Mouse (Mus musculus) left cerebral cortex, adult 2 months (tissue): ENCODE measurements around the gene Wnt9a. TPM values are rescaled to one million over a fixed set of nuclear protein-coding genes. Genes with fewer than 3 reads are reported as not detected.

Source experiments
- DNase-seq, 2 experiments: peaks; one replicate each; pipeline ENCODE4 v3.0.0; 2021 to 2022; ENCODE audit warnings: low spot score in 2 of 2, mixed read lengths in 1 of 2; ENCODE audit errors: extremely low spot score in 1 of 2
- H3K27ac ChIP-seq: fragments of 200-600 bp; 2 replicates; pipeline ENCODE4 v1.8.1; 2022
- H3K4me3 ChIP-seq: fragments of 200-600 bp; 2 replicates; pipeline ENCODE4 v1.8.1; 2022
- CTCF ChIP-seq: fragments of 200-600 bp; IDR thresholded peaks from 2 replicates; pipeline ENCODE4 v1.8.1; 2022; ENCODE audit warnings: antibody characterized with exemption, mild to moderate bottlenecking, moderate library complexity
- intact Hi-C: fragments of 180-260 bp; cut with DNase I; formaldehyde crosslinking; loops from one replicate; pipeline ENCODE4 v1.15.1; 2025
- total RNA-seq, 2 experiments: library from RNA; stranded (reverse); gene quantifications; 2 replicates each; pipeline ENCODE4 v1.2.3; 2021

Wnt9a gene
- total RNA-seq, 2 experiments from 2014 or later = 12.2 to 19.7 TPM

GRCm38 (mm10) chr11:59324777-59325176 is 18.0 kb downstream of the Wnt9a start:
- TF ChIP-seq CTCF = no peak
- Histone ChIP-seq H3K4me3 (no peak overlapping the region), H3K27ac (no peak overlapping the region)
- intact Hi-C loops = no loop called here
- DNase-seq = no peak

GRCm38 (mm10) chr11:59327625-59328024 is 20.9 kb downstream of the Wnt9a start:
- H3K27ac ChIP-seq = no peak overlapping the region
- TF ChIP-seq CTCF = no peak
- no peak overlapping the region for H3K4me3 ChIP-seq
- no peak for DNase-seq
- intact Hi-C loops = no loop called here

DNA sequence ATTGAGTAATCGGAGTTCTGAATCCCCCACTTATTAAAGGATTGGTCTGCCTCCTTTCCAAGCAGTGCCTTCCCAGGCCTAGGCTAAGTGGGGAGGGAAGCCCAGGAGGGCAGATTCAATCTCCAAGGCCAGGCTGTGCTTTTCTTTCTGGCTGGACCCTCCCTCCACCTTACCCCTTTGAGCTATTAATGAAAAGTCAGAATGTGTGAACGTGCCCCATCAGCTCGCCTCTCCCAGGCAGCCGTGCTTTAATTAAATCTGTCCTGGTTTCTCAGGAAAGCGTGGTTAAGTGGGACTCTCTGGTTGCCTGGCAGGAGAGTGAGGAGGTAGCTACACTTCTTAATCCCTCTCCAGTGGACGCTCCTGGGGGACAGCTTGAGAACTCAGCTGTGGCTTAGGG is 22.9 kb downstream of the Wnt9a start:
- DNase-seq = no peak
- Histone ChIP-seq H3K27ac (peak overlapping the region; percentile 72), H3K4me3 (no peak overlapping the region)
- TF ChIP-seq CTCF = no peak
- intact Hi-C loops = loop anchor here (2.0 kb wide), 1 partner anchor 23 kb away; the partner anchor contains the start of gene Wnt9a

DNA sequence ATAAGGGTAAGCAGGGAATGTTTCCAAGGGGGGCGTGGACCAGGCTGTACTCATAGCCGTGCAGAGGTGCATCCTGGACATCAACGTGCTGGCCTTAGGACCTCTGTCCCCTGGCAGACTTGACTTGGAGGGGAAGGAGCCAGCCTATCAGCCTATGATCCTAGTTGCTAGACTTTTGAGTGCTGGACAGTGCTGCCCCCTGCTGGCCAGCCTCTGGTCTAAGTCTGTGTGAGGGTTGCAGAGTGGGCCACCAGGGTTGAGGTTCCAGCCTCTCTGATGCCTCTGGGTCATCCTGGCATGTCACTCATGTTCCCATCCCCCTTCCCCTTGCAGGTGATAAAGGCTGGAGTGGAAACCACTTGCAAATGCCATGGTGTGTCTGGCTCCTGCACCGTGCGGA is 23.8 kb downstream of the Wnt9a start:
- no peak overlapping the region for H3K4me3 ChIP-seq
- peak in 1 of 2 experiments; percentile 73 for DNase-seq
- H3K27ac ChIP-seq = peak overlapping the region; percentile 72
- peak; percentile 81 for TF ChIP-seq CTCF
- intact Hi-C loops = loop anchor here (2.0 kb wide), 1 partner anchor 24 kb away; the partner anchor contains the start of gene Wnt9a

DNA sequence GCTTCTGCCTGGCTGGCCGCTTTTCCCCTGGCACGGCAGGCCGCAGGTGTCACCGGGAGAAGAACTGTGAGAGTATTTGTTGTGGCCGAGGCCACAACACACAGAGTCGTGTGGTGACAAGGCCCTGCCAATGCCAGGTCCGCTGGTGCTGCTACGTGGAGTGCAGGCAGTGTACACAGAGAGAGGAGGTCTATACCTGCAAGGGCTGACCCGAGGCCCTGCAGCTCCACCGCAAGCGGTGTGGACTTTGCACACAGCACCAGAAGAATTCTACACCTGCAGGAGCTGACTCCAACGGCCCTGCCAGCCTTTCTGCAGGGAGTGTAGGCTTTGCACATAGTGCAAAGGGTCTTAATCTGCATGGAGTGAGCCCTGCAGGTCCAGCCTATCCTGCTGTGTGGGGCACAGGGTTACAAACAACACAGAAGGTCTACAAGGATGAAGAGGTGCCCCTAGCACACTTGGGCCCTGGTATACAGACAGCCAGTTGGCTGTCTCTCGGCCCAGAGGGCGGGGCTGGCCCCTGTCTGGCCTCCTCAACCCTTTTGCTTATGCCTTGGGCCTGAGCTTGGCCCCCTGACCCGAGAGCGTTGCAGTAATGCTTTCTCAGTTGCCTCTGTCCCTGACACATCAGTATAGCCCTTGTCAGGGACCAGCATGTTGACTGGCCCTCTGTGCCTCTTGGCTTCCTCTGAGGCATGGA is 24.6 kb downstream of the Wnt9a start:
- no peak overlapping the region for H3K4me3 ChIP-seq
- DNase-seq = no peak
- intact Hi-C loops = loop anchor here (2.0 kb wide), 1 partner anchor 25 kb away; the partner anchor contains the start of gene Wnt9a
- TF ChIP-seq CTCF = no peak
- no peak overlapping the region; the same call in 1 of the 2 replicates for H3K27ac ChIP-seq

GRCm38 (mm10) chr11:59332938-59333337 is 26.2 kb downstream of the Wnt9a start:
- intact Hi-C loops = no loop called here
- no peak for DNase-seq
- peak overlapping the region; percentile 75 for H3K27ac ChIP-seq
- H3K4me3 ChIP-seq = no peak overlapping the region
- no peak for TF ChIP-seq CTCF

DNA sequence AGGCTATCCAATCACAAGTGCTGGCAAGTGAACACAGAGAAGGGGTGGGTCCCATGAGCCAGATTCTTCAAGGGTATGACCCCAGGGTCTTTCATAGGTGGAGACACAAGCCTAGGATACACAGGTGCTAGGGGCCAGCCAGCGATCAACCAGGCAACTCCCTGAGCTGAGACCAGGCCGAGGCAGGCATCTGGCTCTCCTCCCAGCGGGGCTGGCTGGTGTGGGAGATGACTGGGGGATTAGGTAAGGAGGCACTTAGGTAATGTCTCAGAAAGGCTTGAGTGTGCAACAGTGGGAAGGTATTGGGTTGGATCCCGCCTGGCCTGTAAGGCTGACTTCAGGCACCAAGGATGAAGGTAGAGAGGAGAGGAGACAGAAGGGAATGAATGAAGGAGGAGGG is 28.4 kb downstream of the Wnt9a start:
- intact Hi-C loops = loop anchor here (5.0 kb wide), 1 partner anchor 77 kb away; no protein-coding TSS in a partner anchor
- DNase-seq = no peak
- Histone ChIP-seq H3K27ac (peak overlapping the region; percentile 58; the same call in 1 of the 2 replicates), H3K4me3 (no peak overlapping the region)
- TF ChIP-seq CTCF = no peak

DNA sequence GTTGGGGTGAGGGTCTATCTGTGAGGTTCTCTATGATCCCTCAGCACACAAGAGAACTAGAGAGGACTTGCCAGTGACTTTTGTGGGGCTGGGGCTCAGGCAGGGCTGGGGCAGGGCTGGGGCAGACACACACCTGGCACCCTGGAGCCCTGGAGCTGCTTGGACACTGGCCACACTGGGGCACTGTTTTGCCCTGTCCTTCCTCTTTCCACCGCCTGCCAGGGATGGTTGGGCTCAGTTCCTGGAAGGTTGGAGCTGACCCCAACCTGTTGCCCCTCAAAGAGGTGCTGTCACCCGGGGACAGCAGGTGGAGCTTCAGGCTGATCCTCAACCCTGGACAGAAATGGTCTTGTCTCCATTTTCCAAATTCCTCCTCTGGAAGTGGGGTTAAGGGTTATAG is 29.2 kb downstream of the Wnt9a start:
- TF ChIP-seq CTCF = no peak
- intact Hi-C loops = loop anchor here (5.0 kb wide), 1 partner anchor 76 kb away; no protein-coding TSS in a partner anchor
- peak overlapping the region; percentile 58 for H3K27ac ChIP-seq
- no peak for DNase-seq
- H3K4me3 ChIP-seq = no peak overlapping the region

DNA sequence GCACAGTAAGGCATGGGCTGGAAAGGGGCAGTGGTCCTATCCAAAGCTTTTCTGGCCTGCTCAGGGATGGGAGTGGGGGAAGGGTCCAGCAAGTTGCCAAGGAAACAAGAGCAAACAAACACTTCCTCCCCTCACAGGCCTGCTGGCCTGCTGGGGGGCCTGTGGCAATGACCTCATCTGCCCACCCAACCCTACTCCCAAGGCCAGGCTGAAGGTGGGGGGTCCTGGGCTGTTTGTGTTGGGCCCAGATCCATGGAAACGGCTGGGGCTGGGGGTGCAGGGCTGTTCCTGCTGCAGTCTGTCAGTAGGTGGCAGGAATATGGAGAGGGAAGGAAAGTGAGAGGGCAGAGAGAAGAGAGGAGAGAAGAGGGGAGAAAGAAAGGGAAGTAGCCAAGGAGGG is 29.7 kb downstream of the Wnt9a start:
- Histone ChIP-seq H3K27ac (peak overlapping the region; percentile 53), H3K4me3 (no peak overlapping the region)
- intact Hi-C loops = loop anchor here (5.0 kb wide), 1 partner anchor 76 kb away; no protein-coding TSS in a partner anchor

DNA sequence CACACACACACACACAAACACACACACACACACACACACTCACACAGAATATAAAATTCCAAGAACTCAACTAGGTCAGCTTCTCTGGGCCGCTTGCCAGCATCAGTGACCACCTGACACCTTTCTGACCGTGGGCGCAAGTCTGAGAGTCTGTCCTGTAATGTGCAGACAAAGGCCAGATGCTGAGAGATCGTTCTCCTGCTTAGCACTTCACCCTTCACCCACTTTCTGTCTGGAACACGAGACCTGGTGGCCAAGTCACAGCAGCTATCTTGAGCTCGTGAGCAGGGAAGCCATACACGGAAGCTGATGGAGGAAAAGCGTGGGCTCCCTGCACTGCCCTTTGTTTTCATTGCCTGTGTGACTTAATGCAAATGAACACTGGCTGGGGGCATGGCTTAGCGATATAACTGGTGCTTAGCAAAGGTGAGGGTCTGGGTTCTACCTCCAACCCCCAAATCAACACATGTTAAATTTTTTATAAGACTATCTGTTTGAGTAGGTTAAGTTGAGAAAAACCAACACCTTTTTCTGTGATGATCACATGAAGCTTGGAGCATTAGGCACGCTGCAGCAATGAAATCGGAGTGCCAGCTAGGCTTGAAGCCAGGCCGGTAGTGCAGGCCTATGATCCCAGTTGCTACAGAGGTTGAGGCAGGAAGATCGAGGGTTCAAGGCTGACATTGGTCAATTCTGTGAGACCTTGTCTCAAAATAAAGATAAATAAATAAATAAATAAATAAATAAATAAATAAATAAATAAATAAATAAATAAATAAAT is 31.4 kb downstream of the Wnt9a start:
- no peak for TF ChIP-seq CTCF
- H3K4me3 ChIP-seq = no peak overlapping the region
- peak overlapping the region; percentile 92 for H3K27ac ChIP-seq
- no peak for DNase-seq
- intact Hi-C loops = loop anchor here (1.0 to 5.0 kb wide), 2 partner anchors 30 to 74 kb away; no protein-coding TSS in a partner anchor

More for the DNA sequence above, 29.7 kb downstream of the Wnt9a start:
- peak; percentile 6 for TF ChIP-seq CTCF
- DNase-seq = no peak

- Histone ChIP-seq H3K27ac (peak overlapping the region; percentile 92), H3K4me3 (no peak overlapping the region)
- no peak for TF ChIP-seq CTCF
- DNase-seq = peak in 1 of 2 experiments; percentile 56
- intact Hi-C loops = loop anchor here (1.0 to 5.0 kb wide), 2 partner anchors 30 to 74 kb away; no protein-coding TSS in a partner anchor
Measured at GRCm38 (mm10) chr11:59338736-59339120, 32.0 kb downstream of the Wnt9a start.

GRCm38 (mm10) chr11:59342956-59343355 is 36.2 kb downstream of the Wnt9a start:
- intact Hi-C loops = no loop called here
- Histone ChIP-seq H3K4me3 (no peak overlapping the region), H3K27ac (no peak overlapping the region)
- no peak for TF ChIP-seq CTCF
- DNase-seq = no peak
